Mouse (Mus musculus) myocyte (in vitro differentiated cells): ENCODE results near the gene Cdkl2. TPM values are rescaled to one million over a fixed set of nuclear protein-coding genes. Genes with fewer than 3 reads are reported as not detected.

Experiments
- H3K27me3 ChIP-seq: one replicate; pipeline ENCODE4 v1.6.1; 2011; ENCODE audit not compliant: control insufficient read depth, insufficient read depth, insufficient read length
- H3K36me3 ChIP-seq: one replicate; pipeline ENCODE4 v1.6.1; 2011; ENCODE audit not compliant: control insufficient read depth, insufficient read depth
- H3K4me2 ChIP-seq: one replicate; pipeline ENCODE4 v1.6.1; 2011; ENCODE audit warnings: low read depth, control low read depth
- H3K4me3 ChIP-seq: one replicate; pipeline ENCODE4 v1.5.1; 2011; ENCODE audit warnings: mild to moderate bottlenecking, control low read depth, moderate library complexity
- H3K79me2 ChIP-seq: one replicate; pipeline ENCODE4 v1.6.1; 2011; ENCODE audit not compliant: control insufficient read depth, insufficient read depth
- H3ac ChIP-seq: one replicate; pipeline ENCODE4 v1.6.1; 2011; ENCODE audit not compliant: control insufficient read depth, insufficient read length
- CEBPB ChIP-seq: IDR thresholded peaks from 2 replicates; pipeline ENCODE4 v1.6.1; 2011; ENCODE audit warnings: mild to moderate bottlenecking, moderate library complexity; ENCODE audit not compliant: poor library complexity, insufficient read depth, severe bottlenecking
- E2F4 ChIP-seq: IDR thresholded peaks from one replicate; pipeline ENCODE4 v1.6.1; 2011; ENCODE audit warnings: mild to moderate bottlenecking, control low read depth, moderate library complexity; ENCODE audit not compliant: insufficient read depth
- MAX ChIP-seq: IDR thresholded peaks from one replicate; pipeline ENCODE4 v1.6.1; 2011; ENCODE audit warnings: low read depth, mild to moderate bottlenecking, control low read depth
- MYOD1 ChIP-seq, 3 experiments: IDR thresholded peaks; one replicate each; pipeline ENCODE4 v1.6.1; 2011; ENCODE audit warnings: control low read depth in 2 of 3, low read depth in 2 of 3, mild to moderate bottlenecking in 2 of 3, moderate library complexity in 1 of 3; ENCODE audit not compliant: insufficient read length in 2 of 3, control insufficient read depth in 1 of 3
- MYOG ChIP-seq, 3 experiments: IDR thresholded peaks; one replicate each; pipeline ENCODE4 v1.6.1; 2011; ENCODE audit warnings: control low read depth in 2 of 3, low read depth in 2 of 3, mild to moderate bottlenecking in 2 of 3; ENCODE audit not compliant: insufficient read length in 2 of 3, control insufficient read depth in 1 of 3, insufficient read depth in 1 of 3
- POLR2A ChIP-seq: IDR thresholded peaks from one replicate; pipeline ENCODE4 v1.6.1; 2011; ENCODE audit warnings: low read depth, mild to moderate bottlenecking, control low read depth, moderate library complexity; ENCODE audit not compliant: insufficient read length
- POLR2AphosphoS2 ChIP-seq: IDR thresholded peaks from one replicate; pipeline ENCODE4 v1.6.1; 2011; ENCODE audit warnings: low read depth, control low read depth; ENCODE audit not compliant: insufficient read length
- REST ChIP-seq: IDR thresholded peaks from one replicate; pipeline ENCODE4 v1.6.1; 2011; ENCODE audit warnings: mild to moderate bottlenecking, control low read depth, moderate library complexity; ENCODE audit not compliant: insufficient read depth, insufficient read length
- SRF ChIP-seq: IDR thresholded peaks from one replicate; pipeline ENCODE4 v1.6.1; 2011; ENCODE audit warnings: low read depth; ENCODE audit not compliant: control insufficient read depth, insufficient read length
- TCF12 ChIP-seq: IDR thresholded peaks from one replicate; pipeline ENCODE4 v1.6.1; 2011; ENCODE audit warnings: mild to moderate bottlenecking, control low read depth; ENCODE audit not compliant: poor library complexity, insufficient read depth, severe bottlenecking
- TCF3 ChIP-seq: IDR thresholded peaks from one replicate; pipeline ENCODE4 v1.6.1; 2011; ENCODE audit warnings: low read depth, control low read depth; ENCODE audit not compliant: insufficient read length
- USF1 ChIP-seq: IDR thresholded peaks from one replicate; pipeline ENCODE4 v1.6.1; 2011; ENCODE audit warnings: low read depth, mild to moderate bottlenecking, control low read depth, moderate library complexity
- polyA plus RNA-seq: library from polyadenylated mRNA; unstranded; fragments of >200 nt; fragmentation: generic; extraction: Trizol; gene quantifications from one replicate; pipeline ENCODE4 v1.2.1, GENCODE M21; 2012; ENCODE audit warnings: missing spikeins

The Cdkl2 gene
- polyA plus RNA-seq, 1 experiment: 0.53 TPM

GRCm38 (mm10) chr5:91959986-91960385 is 83.7 kb downstream of the Cdkl2 start:
- Histone ChIP-seq H3K4me2 (peak overlapping the region; percentile 37), H3K36me3 (peaks cover 27% of the 10 kb centered on the region), H3K4me3 (peak overlapping the region; percentile 81), H3ac (no peak overlapping the region), H3K79me2 (peaks cover 43% of the 10 kb centered on the region), H3K27me3 (no peaks in the 10 kb centered on the region)
- no peak for TF ChIP-seq POLR2A
- TF ChIP-seq POLR2AphosphoS2: no peak
- no peak for TF ChIP-seq MYOD1 (IDR thresholded peaks at IDR 0.05; ENCODE audit: control insufficient read depth in 1 of 3, insufficient read length in 2 of 3, low read depth in 2 of 3)
- TF ChIP-seq TCF12: no peak
- TF ChIP-seq MAX: no peak
- TF ChIP-seq REST: no peak
- no peak for TF ChIP-seq MYOG (IDR thresholded peaks at IDR 0.05; ENCODE audit: control insufficient read depth in 1 of 3, insufficient read depth in 1 of 3, insufficient read length in 2 of 3, low read depth in 2 of 3)
- TF ChIP-seq CEBPB: no peak
- TF ChIP-seq SRF: no peak
- no peak for TF ChIP-seq E2F4
- TF ChIP-seq TCF3: no peak

- H3K79me2 ChIP-seq: peaks cover 43% of the 10 kb centered on the region
- H3K36me3 ChIP-seq: peaks cover 28% of the 10 kb centered on the region
- H3K4me2 ChIP-seq: no peak overlapping the region
- H3K4me3 ChIP-seq: no peak overlapping the region
- no peak overlapping the region for H3ac ChIP-seq
- no peak for TF ChIP-seq TCF12
- no peak for TF ChIP-seq TCF3
- TF ChIP-seq SRF: no peak
- TF ChIP-seq USF1: no peak
- no peak for TF ChIP-seq E2F4
- no peak for TF ChIP-seq CEBPB
- TF ChIP-seq REST: no peak
- TF ChIP-seq MAX: no peak
- TF ChIP-seq MYOD1 (IDR thresholded peaks at IDR 0.05; ENCODE audit: control insufficient read depth in 1 of 3, insufficient read length in 2 of 3, low read depth in 2 of 3): no peak
- TF ChIP-seq MYOG (IDR thresholded peaks at IDR 0.05; ENCODE audit: control insufficient read depth in 1 of 3, insufficient read depth in 1 of 3, insufficient read length in 2 of 3, low read depth in 2 of 3): no peak
- TF ChIP-seq POLR2A: no peak
- TF ChIP-seq POLR2AphosphoS2: no peak
- no peaks in the 10 kb centered on the region for H3K27me3 ChIP-seq
Measured at GRCm38 (mm10) chr5:91959096-91959495, 84.6 kb downstream of the Cdkl2 start.

- Histone ChIP-seq H3K27me3 (no peaks in the 10 kb centered on the region), H3ac (no peak overlapping the region), H3K36me3 (peaks cover 47% of the 10 kb centered on the region), H3K4me2 (peak overlapping the region; percentile 4), H3K4me3 (no peak overlapping the region), H3K79me2 (peaks cover 41% of the 10 kb centered on the region)
- TF ChIP-seq CEBPB: no peak
- no peak for TF ChIP-seq REST
- TF ChIP-seq SRF: no peak
- TF ChIP-seq MYOG (IDR thresholded peaks at IDR 0.05; ENCODE audit: control insufficient read depth in 1 of 3, insufficient read depth in 1 of 3, insufficient read length in 2 of 3, low read depth in 2 of 3): no peak
- no peak for TF ChIP-seq POLR2AphosphoS2
- TF ChIP-seq USF1: no peak
- TF ChIP-seq E2F4: no peak
- no peak for TF ChIP-seq POLR2A
- no peak for TF ChIP-seq MAX
- no peak for TF ChIP-seq TCF12
Measured at GRCm38 (mm10) chr5:91956991-91957760, 86.5 kb downstream of the Cdkl2 start.

Other genes starting within 250 kb of the Cdkl2 start
- 29.8 TPM for gene Rchy1, start 80.8 kb downstream of the Cdkl2 start, polyA plus RNA-seq
- gene Odaph, start 56.4 kb downstream of the Cdkl2 start, polyA plus RNA-seq: not detected
- 25.8 TPM for gene G3bp2, start 39.8 kb upstream of the Cdkl2 start, polyA plus RNA-seq
- gene Uso1, start 94.1 kb upstream of the Cdkl2 start, polyA plus RNA-seq: 55.2 TPM
- gene U90926, start 171.5 kb upstream of the Cdkl2 start, polyA plus RNA-seq: not detected
- gene Ppef2, start 212.4 kb upstream of the Cdkl2 start, polyA plus RNA-seq: 0.18 TPM
- gene Naaa, start 234.3 kb upstream of the Cdkl2 start, polyA plus RNA-seq: 6.2 TPM